Mouse (Mus musculus): ENCODE measurements around the gene Fkbp2. TPM values are rescaled to one million over a fixed set of nuclear protein-coding genes. Genes with fewer than 3 reads are reported as not detected.
"Not testable (repeated sequence)": the region's sequence is repeated elsewhere in the genome, so short reads cannot be mapped to it uniquely, and the experiment has no call there.

Fkbp2 gene
- total RNA-seq, 2 experiments from 2014 or later, result 77.0 to 98.0 TPM

GRCm38 (mm10) chr19:6992011-6992858, 11.9 kb upstream of the Fkbp2 start, which contains the start of gene Dnajc4:
Gene Dnajc4, minus strand, starts transcription at chr19:6992572.
- peak; percentile 93 to 95 for DNase-seq (ENCODE audit: low spot score in 2 of 2)

- not testable (repeated sequence) for DNase-seq (ENCODE audit: low spot score in 2 of 2)
Measured at GRCm38 (mm10) chr19:6991166-6991565, 10.9 kb upstream of the Fkbp2 start.

- no peak for DNase-seq (ENCODE audit: low spot score in 2 of 2)
Measured at GRCm38 (mm10) chr19:6990712-6991111, 10.4 kb upstream of the Fkbp2 start.

DNA sequence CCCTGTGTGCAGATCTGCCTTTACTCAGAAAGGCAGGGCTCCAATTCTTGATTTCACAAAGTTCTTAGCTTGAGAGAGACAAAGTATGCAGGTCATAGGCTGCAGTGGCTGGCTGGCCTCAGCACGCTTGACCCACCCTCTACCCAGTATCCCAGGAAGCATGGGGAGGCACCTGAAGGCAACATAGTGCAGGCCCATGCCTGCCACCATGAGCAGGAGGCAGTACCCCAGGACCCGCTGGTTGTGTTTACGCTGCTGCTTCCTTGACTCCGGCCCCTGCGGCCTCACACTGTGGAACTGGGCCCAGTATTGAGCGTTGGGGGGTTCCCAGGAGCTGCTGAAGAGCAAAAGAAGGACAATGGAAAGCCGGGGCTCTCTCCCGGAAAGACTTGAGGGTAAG, 8.9 kb upstream of the Fkbp2 start:
- no peak for DNase-seq (ENCODE audit: low spot score in 2 of 2)

GRCm38 (mm10) chr19:6987904-6988285, 7.6 kb upstream of the Fkbp2 start:
- DNase-seq (ENCODE audit: low spot score in 2 of 2), result no peak

DNA sequence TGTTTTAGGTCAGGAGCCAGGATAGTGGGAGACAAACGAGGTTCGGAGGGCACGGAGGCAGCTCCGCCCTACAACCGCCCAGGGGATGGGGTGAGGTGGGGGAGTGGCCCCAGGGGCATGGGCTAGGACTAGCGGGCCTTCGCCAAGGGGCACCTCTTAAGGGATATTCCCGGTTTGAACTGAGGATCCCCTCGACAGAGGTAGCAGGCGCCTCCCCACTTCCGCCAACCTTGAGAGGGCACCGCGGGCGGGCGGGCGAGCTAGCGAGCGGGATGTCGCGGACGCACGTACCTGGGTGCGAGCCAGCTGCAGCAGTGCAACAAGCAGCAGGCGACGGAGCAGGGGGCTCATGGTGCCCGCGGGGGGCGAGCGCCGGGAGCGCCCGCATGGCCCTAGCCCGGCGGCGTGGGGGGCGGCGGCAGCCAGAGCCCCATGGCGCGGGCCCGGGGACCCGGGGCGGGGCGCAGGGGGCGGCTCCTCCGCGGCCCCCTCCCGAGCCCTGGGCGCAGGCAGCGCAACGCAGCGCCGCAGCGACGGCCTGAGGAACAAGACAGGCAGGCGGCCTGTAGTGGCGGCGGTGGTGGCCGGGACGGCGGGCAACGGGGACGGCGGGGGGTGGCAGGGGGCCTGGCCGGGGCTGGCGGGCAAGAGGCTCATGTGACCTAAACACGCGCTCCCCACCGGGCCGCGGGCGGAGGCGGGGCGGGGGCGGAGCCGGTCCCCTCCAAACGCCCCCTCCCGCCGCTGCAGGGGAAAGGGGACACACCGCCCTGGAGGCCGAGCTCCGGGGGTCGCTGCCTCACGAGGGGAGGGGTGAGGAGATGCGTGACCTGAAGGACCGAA, 7.0 kb upstream of the Fkbp2 start, which contains the start of gene Vegfb:
Gene Vegfb (minus strand): TSS at position 591 of the 843 bp plus-strand sequence.
- peak; percentile 60 to 76 for DNase-seq (ENCODE audit: low spot score in 2 of 2)

GRCm38 (mm10) chr19:6985951-6986708, 5.8 kb upstream of the Fkbp2 start:
- no peak for DNase-seq (ENCODE audit: low spot score in 2 of 2)

DNA sequence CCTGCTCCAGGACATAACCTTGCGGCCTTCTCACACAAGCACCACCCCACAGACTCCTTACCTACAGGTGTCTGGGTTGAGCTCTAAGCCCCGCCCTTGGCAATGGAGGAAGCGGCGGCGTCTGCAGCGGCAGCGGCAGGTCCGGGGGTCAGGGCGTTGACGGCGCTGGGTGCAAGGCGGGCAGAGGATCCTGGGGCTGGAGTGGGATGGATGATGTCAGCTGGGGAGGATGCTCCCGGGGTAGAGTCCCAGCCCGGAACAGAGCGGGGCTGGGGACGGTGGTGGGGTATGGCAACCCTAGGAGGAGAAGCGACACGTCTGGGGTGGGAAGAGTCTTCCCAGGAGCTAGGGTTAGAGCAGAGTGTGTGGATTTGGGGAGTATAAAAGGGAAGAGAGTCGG, 5.0 kb upstream of the Fkbp2 start:
- DNase-seq (ENCODE audit: low spot score in 2 of 2), result no peak

- no peak for DNase-seq (ENCODE audit: low spot score in 2 of 2)
Measured at GRCm38 (mm10) chr19:6983621-6984020, 3.3 kb upstream of the Fkbp2 start.

GRCm38 (mm10) chr19:6981465-6981864, 1.2 kb upstream of the Fkbp2 start:
- DNase-seq (ENCODE audit: low spot score in 2 of 2), result no peak

DNA sequence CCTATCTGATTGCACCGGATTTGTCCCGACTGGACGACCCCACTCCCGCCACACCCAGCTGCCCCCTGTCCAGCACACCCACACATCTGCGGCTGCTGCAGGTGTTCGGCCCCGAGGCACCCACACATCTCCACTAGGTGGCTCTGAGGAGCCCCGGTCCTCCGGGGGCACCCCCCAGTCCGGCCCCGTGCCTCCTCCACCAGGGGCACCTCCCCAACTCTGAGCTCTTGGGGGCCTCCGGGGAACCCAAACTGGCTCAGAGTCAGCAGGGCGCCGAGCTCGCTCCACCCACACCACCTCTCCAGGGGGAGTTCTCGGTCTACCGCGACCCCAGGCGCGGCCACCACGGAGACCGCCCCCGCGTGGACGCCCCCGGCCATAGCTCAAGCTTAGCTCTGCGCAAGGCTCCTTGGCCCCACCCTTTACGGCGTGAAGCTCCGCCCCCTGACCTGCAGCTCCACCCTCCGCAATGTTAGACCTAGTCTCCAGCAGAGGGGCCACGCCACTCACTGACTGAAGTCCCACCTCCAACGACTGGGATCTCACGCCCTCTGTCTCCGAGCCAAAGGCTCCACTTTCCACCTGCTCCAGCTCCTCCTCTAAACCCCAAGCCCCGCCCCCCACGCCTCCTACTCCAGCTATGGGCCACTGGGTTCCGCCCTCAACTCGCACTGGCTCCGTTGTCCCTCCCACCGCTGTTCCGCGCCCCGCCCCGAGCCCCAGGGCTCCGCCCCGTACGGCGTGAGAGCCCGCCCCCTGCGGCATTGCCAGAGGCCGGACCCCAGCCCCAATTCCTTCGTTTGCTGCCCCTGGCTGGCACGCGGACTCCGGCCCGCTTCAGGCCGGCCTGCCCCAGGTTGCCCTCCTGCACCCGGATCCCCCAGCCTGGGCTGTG, 568 bp downstream of the Fkbp2 start:
- peak; percentile 99 to 100 for DNase-seq (ENCODE audit: low spot score in 2 of 2)

DNA sequence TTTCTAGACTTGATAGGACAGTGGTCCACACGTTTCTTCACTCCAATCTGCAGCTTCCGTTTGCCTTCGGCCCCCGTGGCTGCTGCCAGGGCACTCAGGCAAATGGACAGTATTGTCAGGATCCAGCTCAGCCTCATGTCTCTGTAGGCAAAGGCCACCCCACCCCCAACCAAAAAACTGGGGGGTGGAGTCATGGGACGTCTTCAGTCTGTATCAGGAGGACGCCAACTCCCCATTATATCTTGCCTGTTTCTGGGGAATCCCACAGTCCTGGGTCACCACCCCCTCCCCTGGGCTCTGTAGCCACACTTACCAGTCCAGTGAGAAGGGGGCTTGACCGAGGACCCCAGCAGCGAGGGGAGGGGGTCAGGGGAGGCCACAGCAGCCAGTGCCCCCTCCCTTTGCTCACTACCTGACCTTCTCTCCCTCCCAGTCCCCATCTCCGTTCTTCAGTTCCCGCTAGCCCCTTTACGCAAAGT, 1.3 kb downstream of the Fkbp2 start:
- peak; percentile 32 to 52 for DNase-seq (ENCODE audit: low spot score in 2 of 2)

GRCm38 (mm10) chr19:6978639-6978974, 1.7 kb downstream of the Fkbp2 start:
- no peak for DNase-seq (ENCODE audit: low spot score in 2 of 2)

DNA sequence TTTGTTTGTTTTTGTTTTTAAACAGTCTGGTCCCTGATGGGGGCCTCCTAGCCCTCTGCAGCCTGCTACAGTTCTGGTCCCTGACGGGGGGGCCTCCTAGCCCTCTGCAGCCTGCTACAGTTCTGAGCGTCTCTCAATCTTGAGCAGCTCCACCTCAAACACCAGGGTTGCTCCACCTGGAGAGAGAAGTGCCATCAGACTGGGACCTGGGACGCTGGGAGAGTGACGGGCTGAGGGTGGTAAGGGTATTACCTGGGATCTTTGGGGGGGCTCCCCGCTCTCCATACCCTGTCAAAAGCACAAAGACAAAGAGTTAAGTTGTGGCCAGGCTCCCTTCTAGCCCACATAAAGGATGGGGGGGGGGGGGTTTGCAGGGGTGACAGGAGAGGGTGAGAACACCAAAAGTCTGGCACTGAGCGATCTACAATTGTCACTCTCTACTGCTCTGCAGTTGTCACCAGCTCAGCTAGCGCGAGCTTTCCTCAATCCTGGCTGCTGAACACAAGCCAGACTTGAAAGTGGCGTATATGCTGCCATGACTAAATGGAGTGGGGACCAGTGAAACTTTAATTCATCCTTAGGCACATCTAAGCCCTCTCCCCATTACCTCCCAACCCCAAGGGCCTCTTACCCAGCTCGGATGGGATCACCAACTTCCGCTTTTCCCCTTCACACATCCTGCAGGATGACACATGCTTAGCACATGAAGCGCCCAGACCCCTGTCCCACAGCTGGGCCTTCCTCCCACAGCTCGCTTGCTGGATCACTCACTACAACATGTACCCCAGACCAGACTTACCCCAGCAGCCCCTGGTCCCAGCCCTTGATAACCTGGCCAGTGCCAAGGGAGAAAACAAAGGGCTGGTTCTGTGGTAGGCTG, 2.3 kb downstream of the Fkbp2 start:
- peak in 1 of 2 experiments; percentile 40 for DNase-seq (ENCODE audit: low spot score in 2 of 2)

GRCm38 (mm10) chr19:6975537-6976521, 4.5 kb downstream of the Fkbp2 start, which contains the start of gene Plcb3:
Gene Plcb3, minus strand, starts transcription at chr19:6976470.
- DNase-seq (ENCODE audit: low spot score in 2 of 2), result peak; percentile 83

GRCm38 (mm10) chr19:6974211-6975205, 5.8 kb downstream of the Fkbp2 start, which contains the start of gene Ppp1r14b:
Gene Ppp1r14b, plus strand, starts transcription at chr19:6974968.
- peak; percentile 72 to 82 for DNase-seq (ENCODE audit: low spot score in 2 of 2)

Measured in layer of hippocampus, postnatal 10 days (tissue).